Comparison of ENCODE assay signal across 8 mouse cellular contexts in genomic region chr16:4212963-4213798, GRCm38 (mm10). TPM values are rescaled to one million over a fixed set of nuclear protein-coding genes. Genes with fewer than 3 reads are reported as not detected.
DNase-seq lines count a peak whose midpoint lies in the region; ATAC-seq and TF ChIP-seq lines count a peak whose summit lies in the region.

No protein-coding gene starts in this region.

- peaks cover 15% of the 10 kb centered on the region; the same call in 1 of the 2 replicates for H3K4me1 ChIP-seq in hindbrain, postnatal 0 days (ENCODE audit: insufficient read depth, low read length)

- H3K27me3 ChIP-seq in hindbrain, postnatal 0 days (ENCODE audit: insufficient read depth, low read length): no peaks in the 10 kb centered on the region

- peak overlapping the region; percentile 91 for H3K27ac ChIP-seq in gastrocnemius, adult 2 months
- H3K27ac ChIP-seq in hindbrain, postnatal 0 days: peak overlapping the region; percentile 100

- WGBS in hindbrain, postnatal 0 days: under 1% methylated on average over 59 of the region's 128 CpGs

- H3K4me3 ChIP-seq in gastrocnemius, adult 2 months: peak overlapping the region; percentile 97
- H3K4me3 ChIP-seq in hindbrain, postnatal 0 days (ENCODE audit: low read length): peak overlapping the region; percentile 81

- H3K9ac ChIP-seq in hindbrain, postnatal 0 days (replicated peaks; ENCODE audit: low read length): peak overlapping the region; percentile 95

- H3K9me3 ChIP-seq in hindbrain, postnatal 0 days (ENCODE audit: low read length): no peaks in the 10 kb centered on the region

- peak; percentile 61 for ATAC-seq in hindbrain, postnatal 0 days

- no peaks in the 10 kb centered on the region for H3K36me3 ChIP-seq in hindbrain, postnatal 0 days (ENCODE audit: insufficient read depth, low read length)

- intact Hi-C loops in gastrocnemius, adult 2 months (cut with DNase I): loop anchor here (5.0 kb wide), 2 partner anchors 51 to 91 kb away; no protein-coding TSS in a partner anchor
- intact Hi-C loops in left cerebral cortex, postnatal 36 days (cut with DNase I): loop anchor here (2.0 to 5.0 kb wide), 2 partner anchors 69 to 134 kb away; no protein-coding TSS in a partner anchor

- TF ChIP-seq CTCF in gastrocnemius, adult 2 months (IDR thresholded peaks at IDR 0.05): peak; percentile 47
- 0 out of 2 replicates have a peak, but pooled peaks have one; percentile 5 for TF ChIP-seq CTCF in hindbrain, postnatal 0 days (IDR thresholded peaks at IDR 0.05; ENCODE audit: low read depth)

- peak overlapping the region; percentile 74 for H3K4me2 ChIP-seq in hindbrain, postnatal 0 days (ENCODE audit: low read depth, low read length)

- DNase-seq in WW6 (ENCODE audit: low read depth, low spot score): peak; percentile 9
- DNase-seq in cerebellum, postnatal 4 days (ENCODE audit: low spot score in 2 of 2): peak; percentile 60 to 69
- peak; percentile 88 for DNase-seq in gastrocnemius, adult 2 months
- peak; percentile 77 for DNase-seq in hindbrain, postnatal 0 days (ENCODE audit: low spot score)
- peak; percentile 54 to 69 for DNase-seq in left cerebral cortex, postnatal 36 days (ENCODE audit: low spot score in 2 of 2)
- DNase-seq in mesoderm, embryonic 11.5 days (ENCODE audit: low read depth, low spot score): peak; percentile 58
- DNase-seq in right cerebral cortex, postnatal 25 days: peak; percentile 72
- peak; percentile 43 to 62 for DNase-seq in urinary bladder, postnatal 36 days (ENCODE audit: low spot score in 2 of 2)

RNA-seq across cellular contexts. Expression of gene Crebbp, which starts 0.6 kb away (rescaled TPM):
- 10 to 100 TPM; 40.5 to 41.6 TPM for total RNA-seq in gastrocnemius, adult 2 months (2021)
- 59.4 and 61.6 TPM in 2 replicates for total RNA-seq in hindbrain, postnatal 0 days (2014; rRNA removed)
- 28.3 and 29.8 TPM in 2 replicates for polyA plus RNA-seq in hindbrain, postnatal 0 days (2015; fragmentation: Nextera tagmentation; extraction: Ambion mirVana)
- 10 to 100 TPM; 76.3 to 97.8 TPM for total RNA-seq in left cerebral cortex, postnatal 36 days (2021)

Comparison
In these comparisons a context has a peak if more than half of its experiments do, and no peak if none do; other contexts are left out.
1. Peak in every context shown above with its lines: DNase-seq, ATAC-seq, H3K4me3 ChIP-seq and H3K27ac ChIP-seq.
2. DNase-seq: peak in every context shown above with its lines; median percentile 88 in gastrocnemius, adult 2 months; 77 in hindbrain, postnatal 0 days; 72 in right cerebral cortex, postnatal 25 days; 64 in cerebellum, postnatal 4 days; 62 in left cerebral cortex, postnatal 36 days; 58 in mesoderm, embryonic 11.5 days; 52 in urinary bladder, postnatal 36 days; 9 in WW6.